Comparison of ENCODE assay signal across 8 mouse cellular contexts in the genomic region with DNA sequence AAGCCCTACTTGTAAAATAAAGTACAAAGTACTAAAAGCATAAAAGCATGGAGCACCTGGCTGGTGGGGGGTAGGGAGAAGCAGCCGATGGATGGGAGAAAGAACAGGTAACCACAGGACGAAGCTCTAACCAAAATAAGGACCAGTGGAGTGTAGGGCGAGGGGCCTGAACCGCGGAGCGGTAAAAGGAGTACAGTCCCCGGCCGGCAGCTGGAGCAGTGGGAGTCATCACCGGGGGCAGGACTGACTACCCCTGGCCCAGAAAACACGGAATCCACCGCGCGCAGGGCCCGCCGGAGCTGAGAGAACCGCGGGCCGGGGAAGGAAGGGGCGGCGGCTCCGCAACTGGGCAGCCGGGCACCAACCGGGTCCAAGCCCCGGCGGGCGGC. TPM values are rescaled to one million over a fixed set of nuclear protein-coding genes. Genes with fewer than 3 reads are reported as not detected.
A peak's percentile ranks its signal among the peaks of the same experiment; 100 is the strongest.
DNase-seq lines count a peak whose midpoint lies in the region; ATAC-seq lines count a peak whose summit lies in the region.

No protein-coding gene starts in this region.

- ATAC-seq in lung, embryonic 15.5 days (ENCODE audit: borderline replicate concordance, extremely low read depth, low FRiP score, low TSS enrichment) = peak; percentile 5; the same call in 1 of the 2 replicates
- peak; percentile 0; the same call in 1 of the 2 replicates for ATAC-seq in embryonic facial prominence, embryonic 14.5 days (ENCODE audit: low read depth)
- peak; percentile 24 for ATAC-seq in intestine, embryonic 14.5 days (replicated peaks; ENCODE audit: low FRiP score, low TSS enrichment, low read depth)
- ATAC-seq in neural tube, embryonic 12.5 days (ENCODE audit: low FRiP score, low read depth) = peak; percentile 15

- H3K4me1 ChIP-seq in lung, embryonic 15.5 days = peaks cover 13% of the 10 kb centered on the region
- H3K4me1 ChIP-seq in embryonic facial prominence, embryonic 14.5 days (ENCODE audit: control insufficient read depth, insufficient read depth, low read length) = peaks cover 9% of the 10 kb centered on the region
- peaks cover 8% of the 10 kb centered on the region for H3K4me1 ChIP-seq in intestine, embryonic 14.5 days (replicated peaks; ENCODE audit: control insufficient read depth, insufficient read depth, low read length)
- H3K4me1 ChIP-seq in neural tube, embryonic 12.5 days = peaks cover 13% of the 10 kb centered on the region

- H3K27ac ChIP-seq in lung, embryonic 15.5 days = peak overlapping the region; percentile 97
- H3K27ac ChIP-seq in embryonic facial prominence, embryonic 14.5 days (replicated peaks; ENCODE audit: low read depth, low read length) = peak overlapping the region; percentile 97
- H3K27ac ChIP-seq in intestine, embryonic 14.5 days (ENCODE audit: low read depth) = peak overlapping the region; percentile 90
- peak overlapping the region; percentile 94 for H3K27ac ChIP-seq in neural tube, embryonic 12.5 days

- peak overlapping the region; percentile 54 for H3K4me2 ChIP-seq in lung, embryonic 15.5 days
- peak overlapping the region; percentile 57 for H3K4me2 ChIP-seq in embryonic facial prominence, embryonic 14.5 days (ENCODE audit: low read depth, low read length)
- peak overlapping the region; percentile 82 for H3K4me2 ChIP-seq in intestine, embryonic 14.5 days (ENCODE audit: low read length)
- peak overlapping the region; percentile 84 for H3K4me2 ChIP-seq in neural tube, embryonic 12.5 days (replicated peaks)

- DNase-seq in lung, postnatal 25 days (ENCODE audit: low spot score) = no peak
- DNase-seq in embryonic facial prominence, embryonic 14.5 days (ENCODE audit: low spot score) = no peak
- DNase-seq in intestine, embryonic 14.5 days (ENCODE audit: low spot score) = no peak
- DNase-seq in thymus, adult 18-20 months = no peak
- DNase-seq in right cerebral cortex, adult 18-20 months = no peak
- no peak for DNase-seq in frontal cortex, postnatal 25 days (ENCODE audit: low spot score in 2 of 2)

- H3K9ac ChIP-seq in lung, embryonic 15.5 days = peak overlapping the region; percentile 96
- H3K9ac ChIP-seq in embryonic facial prominence, embryonic 14.5 days (ENCODE audit: low read depth, low read length) = peak overlapping the region; percentile 95
- peak overlapping the region; percentile 89 for H3K9ac ChIP-seq in intestine, embryonic 14.5 days (ENCODE audit: low read length)
- H3K9ac ChIP-seq in neural tube, embryonic 12.5 days = peak overlapping the region; percentile 94

- H3K9me3 ChIP-seq in lung, embryonic 15.5 days = no peaks in the 10 kb centered on the region
- H3K9me3 ChIP-seq in embryonic facial prominence, embryonic 14.5 days (ENCODE audit: control insufficient read depth, low read length) = no peaks in the 10 kb centered on the region
- no peaks in the 10 kb centered on the region for H3K9me3 ChIP-seq in intestine, embryonic 14.5 days (ENCODE audit: control insufficient read depth, low read length)
- H3K9me3 ChIP-seq in neural tube, embryonic 12.5 days = no peaks in the 10 kb centered on the region

- H3K4me3 ChIP-seq in lung, embryonic 15.5 days = peak overlapping the region; percentile 94
- H3K4me3 ChIP-seq in embryonic facial prominence, embryonic 14.5 days (ENCODE audit: low read depth, low read length) = peak overlapping the region; percentile 97
- peak overlapping the region; percentile 88 for H3K4me3 ChIP-seq in intestine, embryonic 14.5 days (ENCODE audit: low read depth, low read length)
- peak overlapping the region; percentile 89 for H3K4me3 ChIP-seq in neural tube, embryonic 12.5 days

- H3K27me3 ChIP-seq in lung, embryonic 15.5 days = no peaks in the 10 kb centered on the region
- no peaks in the 10 kb centered on the region for H3K27me3 ChIP-seq in embryonic facial prominence, embryonic 14.5 days (replicated peaks; ENCODE audit: control insufficient read depth, insufficient read depth, low read length)
- no peaks in the 10 kb centered on the region for H3K27me3 ChIP-seq in intestine, embryonic 14.5 days (replicated peaks; ENCODE audit: control insufficient read depth, insufficient read depth, low read length)
- no peaks in the 10 kb centered on the region for H3K27me3 ChIP-seq in neural tube, embryonic 12.5 days (replicated peaks)

- under 1% methylated on average over 12 of the region's 26 CpGs for WGBS in lung, embryonic 15.5 days
- 0% methylated on average over 12 of the region's 26 CpGs for WGBS in embryonic facial prominence, embryonic 14.5 days
- WGBS in intestine, embryonic 14.5 days = 0% methylated on average over 16 of the region's 26 CpGs
- WGBS in neural tube, embryonic 12.5 days = under 1% methylated on average over 26 of the region's 26 CpGs

- peaks cover 13% of the 10 kb centered on the region for H3K36me3 ChIP-seq in lung, embryonic 15.5 days
- H3K36me3 ChIP-seq in embryonic facial prominence, embryonic 14.5 days (ENCODE audit: control insufficient read depth, insufficient read depth, low read length) = peaks cover 20% of the 10 kb centered on the region
- peaks cover 20% of the 10 kb centered on the region for H3K36me3 ChIP-seq in intestine, embryonic 14.5 days (ENCODE audit: control insufficient read depth, insufficient read depth, low read length)
- peaks cover 13% of the 10 kb centered on the region for H3K36me3 ChIP-seq in neural tube, embryonic 12.5 days

RNA-seq across cellular contexts. Expression of a gene that starts 0.6 kb away (rescaled TPM):
- 24.5 and 24.9 TPM in 2 replicates for polyA plus RNA-seq in lung, embryonic 15.5 days (2015; fragmentation: Nextera tagmentation; extraction: Ambion mirVana)
- polyA plus RNA-seq in embryonic facial prominence, embryonic 14.5 days (2014; fragmentation: Nextera tagmentation; extraction: Ambion mirVana) = 31.4 and 31.6 TPM in 2 replicates
- 30.0 and 30.7 TPM in 2 replicates for polyA plus RNA-seq in intestine, embryonic 14.5 days (2014; fragmentation: Nextera tagmentation; extraction: Ambion mirVana)
- 24.3 and 27.1 TPM in 2 replicates for polyA plus RNA-seq in neural tube, embryonic 12.5 days (2016; fragmentation: Nextera tagmentation; extraction: Ambion mirVana)

RNA-seq across cellular contexts. Expression of a gene that starts 12.7 kb away (rescaled TPM):
- polyA plus RNA-seq in lung, embryonic 15.5 days (2015; fragmentation: Nextera tagmentation; extraction: Ambion mirVana) = 27.1 and 29.3 TPM in 2 replicates
- polyA plus RNA-seq in embryonic facial prominence, embryonic 14.5 days (2014; fragmentation: Nextera tagmentation; extraction: Ambion mirVana) = 22.6 and 24.2 TPM in 2 replicates
- polyA plus RNA-seq in intestine, embryonic 14.5 days (2014; fragmentation: Nextera tagmentation; extraction: Ambion mirVana) = 25.7 and 29.0 TPM in 2 replicates
- 36.4 and 37.1 TPM in 2 replicates for polyA plus RNA-seq in neural tube, embryonic 12.5 days (2016; fragmentation: Nextera tagmentation; extraction: Ambion mirVana)

RNA-seq across cellular contexts. Expression of a gene that starts 19.4 kb away (rescaled TPM):
- 6.3 and 6.6 TPM in 2 replicates for polyA plus RNA-seq in lung, embryonic 15.5 days (2015; fragmentation: Nextera tagmentation; extraction: Ambion mirVana)
- 5.5 and 6.5 TPM in 2 replicates for polyA plus RNA-seq in embryonic facial prominence, embryonic 14.5 days (2014; fragmentation: Nextera tagmentation; extraction: Ambion mirVana)
- 6.9 and 8.8 TPM in 2 replicates for polyA plus RNA-seq in intestine, embryonic 14.5 days (2014; fragmentation: Nextera tagmentation; extraction: Ambion mirVana)
- polyA plus RNA-seq in neural tube, embryonic 12.5 days (2016; fragmentation: Nextera tagmentation; extraction: Ambion mirVana) = 20.5 and 21.4 TPM in 2 replicates

RNA-seq across cellular contexts. Expression of a gene that starts 29.0 kb away (rescaled TPM):
- 7.3 and 9.8 TPM in 2 replicates for polyA plus RNA-seq in lung, embryonic 15.5 days (2015; fragmentation: Nextera tagmentation; extraction: Ambion mirVana)
- polyA plus RNA-seq in embryonic facial prominence, embryonic 14.5 days (2014; fragmentation: Nextera tagmentation; extraction: Ambion mirVana) = 3.9 and 4.0 TPM in 2 replicates
- 4.6 and 5.3 TPM in 2 replicates for polyA plus RNA-seq in intestine, embryonic 14.5 days (2014; fragmentation: Nextera tagmentation; extraction: Ambion mirVana)
- 7.8 and 9.0 TPM in 2 replicates for polyA plus RNA-seq in neural tube, embryonic 12.5 days (2016; fragmentation: Nextera tagmentation; extraction: Ambion mirVana)

RNA-seq across cellular contexts. Expression of a gene that starts 35.5 kb away (rescaled TPM):
- polyA plus RNA-seq in lung, embryonic 15.5 days (2015; fragmentation: Nextera tagmentation; extraction: Ambion mirVana) = 118 and 121 TPM in 2 replicates
- 99.0 and 103 TPM in 2 replicates for polyA plus RNA-seq in embryonic facial prominence, embryonic 14.5 days (2014; fragmentation: Nextera tagmentation; extraction: Ambion mirVana)
- polyA plus RNA-seq in intestine, embryonic 14.5 days (2014; fragmentation: Nextera tagmentation; extraction: Ambion mirVana) = 131 and 134 TPM in 2 replicates
- 196 and 197 TPM in 2 replicates for polyA plus RNA-seq in neural tube, embryonic 12.5 days (2016; fragmentation: Nextera tagmentation; extraction: Ambion mirVana)
